In genomic region chr8:26384994-26385345, GRCm38 (mm10) we compare ENCODE assay signal across 17 mouse cellular contexts.
A peak's percentile ranks its signal among the peaks of the same experiment; 100 is the strongest.
DNase-seq lines count a peak whose midpoint lies in the region; ATAC-seq and TF ChIP-seq lines count a peak whose summit lies in the region.
"Had no signal": no experiment of that assay in that cellular context is flagged by ENCODE, and none has a peak within 500 bp of the region (broad histone marks: within the 10 kb centered on the region; RNA-seq: fewer than 3 reads in every experiment).

No protein-coding gene starts in this region.

- DNase-seq in intestine, embryonic 14.5 days (ENCODE audit: low spot score) = no peak
- DNase-seq in brain, embryonic 14.5 days (ENCODE audit: low read depth) = peak; percentile 31
- DNase-seq in embryo, embryonic 10 days (ENCODE audit: low spot score) = peak; percentile 19
- no peak for DNase-seq in urinary bladder, postnatal 14 days (ENCODE audit: low spot score)
- DNase-seq: cerebellum, adult 9-10 months; gastrocnemius, postnatal 10 days; kidney, postnatal 25 days; right cerebral cortex, postnatal 14 days had no signal

- H3K27ac ChIP-seq in intestine, embryonic 14.5 days (ENCODE audit: low read depth) = no peak overlapping the region
- H3K27ac ChIP-seq in intestine, postnatal 0 days (ENCODE audit: low read depth, low read length) = no peak overlapping the region
- H3K27ac ChIP-seq in limb, embryonic 12.5 days = peak overlapping the region; percentile 72
- H3K27ac ChIP-seq: liver, embryonic 14.5 days; midbrain, embryonic 15.5 days had no signal

- H3K9ac ChIP-seq in intestine, embryonic 14.5 days (ENCODE audit: low read length) = no peak overlapping the region
- H3K9ac ChIP-seq in intestine, postnatal 0 days (ENCODE audit: low read depth, low read length) = no peak overlapping the region
- H3K9ac ChIP-seq in limb, embryonic 12.5 days (replicated peaks) = no peak overlapping the region
- H3K9ac ChIP-seq: liver, embryonic 14.5 days; midbrain, embryonic 15.5 days; stomach, embryonic 15.5 days had no signal

- peaks cover 9% of the 10 kb centered on the region for H3K4me1 ChIP-seq in intestine, embryonic 14.5 days (replicated peaks; ENCODE audit: control insufficient read depth, insufficient read depth, low read length)
- H3K4me1 ChIP-seq in intestine, postnatal 0 days (replicated peaks; ENCODE audit: control insufficient read depth, insufficient read depth, low read length) = no peaks in the 10 kb centered on the region
- peaks cover 23% of the 10 kb centered on the region for H3K4me1 ChIP-seq in limb, embryonic 12.5 days (replicated peaks)
- H3K4me1 ChIP-seq: midbrain, embryonic 15.5 days had no signal

- no peak for TF ChIP-seq POLR2A in brain, embryonic 14.5 days (IDR thresholded peaks at IDR 0.05; ENCODE audit: borderline replicate concordance, extremely low read depth, insufficient read depth, insufficient read length, poor library complexity, severe bottlenecking)

- no peaks in the 10 kb centered on the region for H3K9me3 ChIP-seq in intestine, embryonic 14.5 days (ENCODE audit: control insufficient read depth, low read length)
- no peaks in the 10 kb centered on the region for H3K9me3 ChIP-seq in intestine, postnatal 0 days (ENCODE audit: control insufficient read depth)
- no peaks in the 10 kb centered on the region for H3K9me3 ChIP-seq in limb, embryonic 12.5 days
- H3K9me3 ChIP-seq: midbrain, embryonic 15.5 days; stomach, embryonic 15.5 days had no signal

- no peak for TF ChIP-seq CTCF in intestine, postnatal 0 days (IDR thresholded peaks at IDR 0.05; ENCODE audit: low read depth)
- no peak for TF ChIP-seq CTCF in brain, embryonic 14.5 days (IDR thresholded peaks at IDR 0.05; ENCODE audit: borderline replicate concordance, extremely low read depth, insufficient read depth, insufficient read length)

- no peak overlapping the region for H3K4me2 ChIP-seq in intestine, embryonic 14.5 days (ENCODE audit: low read length)
- H3K4me2 ChIP-seq in intestine, postnatal 0 days (replicated peaks; ENCODE audit: low read depth) = no peak overlapping the region
- H3K4me2 ChIP-seq in limb, embryonic 12.5 days = peak overlapping the region; percentile 41
- H3K4me2 ChIP-seq: midbrain, embryonic 15.5 days; stomach, embryonic 15.5 days had no signal

- 0 out of 2 replicates have a peak, but pooled peaks have one; percentile 25 for ATAC-seq in intestine, embryonic 14.5 days (replicated peaks; ENCODE audit: low FRiP score, low TSS enrichment, low read depth)
- no peak for ATAC-seq in intestine, postnatal 0 days
- no peak; the same call in 1 of the 2 replicates for ATAC-seq in limb, embryonic 12.5 days (ENCODE audit: insufficient number of reproducible peaks, insufficient read depth, low FRiP score, low TSS enrichment, low read depth)
- no peak for ATAC-seq in CD4-positive, CD25-positive, alpha-beta regulatory T cell, adult 4 months
- ATAC-seq: midbrain, embryonic 15.5 days had no signal

- no peaks in the 10 kb centered on the region for H3K36me3 ChIP-seq in intestine, embryonic 14.5 days (ENCODE audit: control insufficient read depth, insufficient read depth, low read length)
- H3K36me3 ChIP-seq in intestine, postnatal 0 days (ENCODE audit: control insufficient read depth, insufficient read depth) = no peaks in the 10 kb centered on the region
- no peaks in the 10 kb centered on the region for H3K36me3 ChIP-seq in limb, embryonic 12.5 days
- H3K36me3 ChIP-seq: G1E; midbrain, embryonic 15.5 days; stomach, embryonic 15.5 days had no signal

- H3K4me3 ChIP-seq in intestine, embryonic 14.5 days (ENCODE audit: low read depth, low read length) = no peak overlapping the region
- H3K4me3 ChIP-seq in intestine, postnatal 0 days (ENCODE audit: low read depth, low read length) = no peak overlapping the region
- H3K4me3 ChIP-seq in limb, embryonic 12.5 days (replicated peaks) = no peak overlapping the region
- H3K4me3 ChIP-seq: erythroblast, embryonic 14.5 days; heart, adult 2 months; midbrain, embryonic 15.5 days; stomach, embryonic 15.5 days had no signal

- WGBS in intestine, embryonic 14.5 days = 7% methylated on average over 6 of the region's 6 CpGs
- WGBS in intestine, postnatal 0 days = 12% methylated on average over 6 of the region's 6 CpGs
- WGBS in limb, embryonic 12.5 days = 3% methylated on average over 6 of the region's 6 CpGs

- no peaks in the 10 kb centered on the region for H3K27me3 ChIP-seq in intestine, embryonic 14.5 days (replicated peaks; ENCODE audit: control insufficient read depth, insufficient read depth, low read length)
- H3K27me3 ChIP-seq in intestine, postnatal 0 days (replicated peaks; ENCODE audit: control insufficient read depth, insufficient read depth, low read length) = no peaks in the 10 kb centered on the region
- H3K27me3 ChIP-seq in limb, embryonic 12.5 days = peaks cover 4% of the 10 kb centered on the region; the same call in 1 of the 2 replicates
- H3K27me3 ChIP-seq: midbrain, embryonic 15.5 days; stomach, embryonic 15.5 days had no signal

Comparison
In these comparisons a context has a peak if more than half of its experiments do, and no peak if none do; other contexts are left out.
1. DNase-seq: peak in brain, embryonic 14.5 days (single experiment) and embryo, embryonic 10 days (single experiment); none in intestine, embryonic 14.5 days (single experiment) and urinary bladder, postnatal 14 days (single experiment).